In the genomic region with DNA sequence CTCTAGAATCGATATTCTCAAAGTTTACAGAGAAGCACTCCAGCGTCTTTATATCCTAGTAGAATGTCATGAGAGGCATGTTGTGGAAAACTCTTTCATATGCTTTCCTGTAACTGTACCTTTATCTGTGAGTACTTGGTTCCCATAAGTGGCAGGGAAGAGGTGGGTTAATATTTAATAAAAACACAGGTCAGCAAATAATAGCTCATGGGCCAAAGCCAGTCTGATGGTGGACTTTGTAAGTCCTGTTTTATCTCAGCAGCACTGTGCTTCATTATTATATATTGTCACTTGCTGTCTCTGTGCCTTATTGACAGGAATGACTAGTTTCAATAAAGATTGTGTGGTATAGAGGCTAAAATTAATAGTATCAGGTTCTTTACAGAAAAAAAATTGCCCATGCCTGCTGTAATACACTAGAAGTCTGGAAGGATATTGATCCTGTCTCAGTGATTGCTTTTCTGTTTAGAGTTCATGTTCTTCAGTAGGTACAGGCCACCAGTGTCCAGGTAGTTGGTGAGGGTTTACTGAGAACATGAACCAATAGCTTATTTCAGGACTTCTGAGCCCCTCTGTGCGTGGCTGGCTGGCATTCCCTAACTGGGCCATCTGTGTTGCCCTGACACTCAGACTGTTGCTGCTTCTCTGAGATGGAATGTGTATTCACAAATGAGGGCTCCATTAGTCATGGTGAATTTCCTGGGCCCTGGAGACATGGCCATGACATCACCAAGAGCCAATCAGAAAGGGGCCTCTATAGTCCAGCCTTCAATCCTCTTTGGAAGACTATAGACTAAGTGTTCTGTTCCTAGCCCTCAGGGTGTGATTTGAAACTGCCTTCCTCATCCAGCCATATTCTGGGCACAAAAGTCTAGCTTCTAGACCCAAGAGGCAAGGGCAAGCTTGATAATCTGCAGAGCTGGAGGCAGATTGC, we compare ENCODE assay signal across 7 mouse cellular contexts.
DNase-seq lines count a peak whose midpoint lies in the region; ATAC-seq and TF ChIP-seq lines count a peak whose summit lies in the region.

No protein-coding gene starts in this region.

- DNase-seq in lung, postnatal 0 days (ENCODE audit: low spot score), result peak; percentile 55
- no peak for DNase-seq in lung, adult 18-20 months
- peak; percentile 90 for DNase-seq in forebrain, embryonic 14.5 days (ENCODE audit: low spot score)
- DNase-seq in layer of hippocampus, adult 9-11 months, result peak; percentile 22
- DNase-seq in left cerebral cortex, postnatal 25 days (ENCODE audit: low spot score in 2 of 2), result no peak
- DNase-seq in spleen, postnatal 10 days (ENCODE audit: low spot score in 2 of 2), result no peak

- H3K9me3 ChIP-seq in lung, postnatal 0 days (ENCODE audit: low read length), result no peaks in the 10 kb centered on the region
- H3K9me3 ChIP-seq in forebrain, embryonic 14.5 days (replicated peaks; ENCODE audit: control insufficient read depth, low read length), result no peaks in the 10 kb centered on the region
- no peaks in the 10 kb centered on the region for H3K9me3 ChIP-seq in neural tube, embryonic 15.5 days (replicated peaks)

- H3K4me3 ChIP-seq in lung, postnatal 0 days (ENCODE audit: low read depth, low read length), result no peak overlapping the region
- no peak overlapping the region for H3K4me3 ChIP-seq in forebrain, embryonic 14.5 days (ENCODE audit: low read depth, low read length)
- no peak overlapping the region for H3K4me3 ChIP-seq in neural tube, embryonic 15.5 days (replicated peaks)

- H3K4me2 ChIP-seq in lung, postnatal 0 days (replicated peaks; ENCODE audit: low read depth, low read length), result no peak overlapping the region
- H3K4me2 ChIP-seq in forebrain, embryonic 14.5 days (ENCODE audit: low read length), result no peak overlapping the region
- no peak overlapping the region for H3K4me2 ChIP-seq in neural tube, embryonic 15.5 days

- no peaks in the 10 kb centered on the region for H3K36me3 ChIP-seq in lung, postnatal 0 days (ENCODE audit: insufficient read depth, low read length)
- no peaks in the 10 kb centered on the region for H3K36me3 ChIP-seq in forebrain, embryonic 14.5 days (ENCODE audit: control insufficient read depth, insufficient read depth, low read length)
- H3K36me3 ChIP-seq in neural tube, embryonic 15.5 days, result no peaks in the 10 kb centered on the region

- no peak overlapping the region for H3K9ac ChIP-seq in lung, postnatal 0 days (replicated peaks; ENCODE audit: low read depth)
- no peak overlapping the region for H3K9ac ChIP-seq in forebrain, embryonic 14.5 days (ENCODE audit: low read length)
- no peak overlapping the region for H3K9ac ChIP-seq in neural tube, embryonic 15.5 days (replicated peaks)

- TF ChIP-seq CTCF in lung, postnatal 0 days (IDR thresholded peaks at IDR 0.05), result no peak

- 0 out of 2 replicates have a peak overlapping the region, but pooled peaks have one; percentile 20 for H3K27ac ChIP-seq in lung, postnatal 0 days (ENCODE audit: low read length)
- H3K27ac ChIP-seq in forebrain, embryonic 14.5 days (ENCODE audit: low read depth, low read length), result peak overlapping the region; percentile 45; the same call in 1 of the 2 replicates
- H3K27ac ChIP-seq in neural tube, embryonic 15.5 days (replicated peaks), result peak overlapping the region; percentile 35

- peak; percentile 26; the same call in 1 of the 2 replicates for TF ChIP-seq EP300 in lung, postnatal 0 days (IDR thresholded peaks at IDR 0.05)

- no peaks in the 10 kb centered on the region for H3K27me3 ChIP-seq in lung, postnatal 0 days (replicated peaks; ENCODE audit: insufficient read depth, low read length)
- no peaks in the 10 kb centered on the region for H3K27me3 ChIP-seq in forebrain, embryonic 14.5 days (replicated peaks; ENCODE audit: control insufficient read depth, insufficient read depth, low read length)
- no peaks in the 10 kb centered on the region for H3K27me3 ChIP-seq in neural tube, embryonic 15.5 days (replicated peaks)

- peaks cover 13% of the 10 kb centered on the region; the same call in 1 of the 2 replicates for H3K4me1 ChIP-seq in lung, postnatal 0 days (ENCODE audit: insufficient read depth, low read depth, low read length)
- peaks cover 12% of the 10 kb centered on the region; the same call in 1 of the 2 replicates for H3K4me1 ChIP-seq in forebrain, embryonic 14.5 days (ENCODE audit: control insufficient read depth, insufficient read depth, low read length)
- peaks cover 20% of the 10 kb centered on the region for H3K4me1 ChIP-seq in neural tube, embryonic 15.5 days

- intact Hi-C loops in left cerebral cortex, postnatal 25 days (cut with DNase I), result no loop called here

- ATAC-seq in lung, postnatal 0 days, result peak; percentile 60
- peak; percentile 88 for ATAC-seq in forebrain, embryonic 14.5 days
- ATAC-seq in neural tube, embryonic 15.5 days (ENCODE audit: low FRiP score), result peak; percentile 68; the same call in 1 of the 2 replicates

- WGBS in lung, postnatal 0 days, result 48% methylated on average over 3 of the region's 3 CpGs
- WGBS in forebrain, embryonic 14.5 days, result 64% methylated on average over 3 of the region's 3 CpGs
- whole genome bisulfite sequencing in neural tube, embryonic 15.5 days, result 62% methylated on average over 3 of the region's 3 CpGs

Comparison
In these comparisons a context has a peak if more than half of its experiments do, and no peak if none do; other contexts are left out.
1. DNase-seq: peak in lung, postnatal 0 days (single experiment), forebrain, embryonic 14.5 days (single experiment) and layer of hippocampus, adult 9-11 months (single experiment); none in lung, adult 18-20 months (0 of 2), left cerebral cortex, postnatal 25 days (0 of 2) and spleen, postnatal 10 days (0 of 2).
2. Peak in every context shown above with its lines, with median percentiles within 50 percentile points of each other: ATAC-seq and H3K27ac ChIP-seq.